25 mouse cellular contexts compared by ENCODE assay signal in genomic region chr2:117071596-117071995, GRCm38 (mm10).
"Had no signal": no experiment of that assay in that cellular context is flagged by ENCODE, and none has a peak within 500 bp of the region (broad histone marks: within the 10 kb centered on the region; RNA-seq: fewer than 3 reads in every experiment).

No protein-coding gene starts in this region.

- H3K27ac ChIP-seq: forebrain, embryonic 15.5 days; heart, embryonic 10.5 days; heart, embryonic 13.5 days; heart, embryonic 15.5 days; hindbrain, embryonic 13.5 days; hindbrain, embryonic 15.5 days; hindbrain, postnatal 0 days; kidney, embryonic 15.5 days; kidney, postnatal 0 days; limb, embryonic 13.5 days; limb, embryonic 15.5 days had no signal

- DNase-seq: forebrain, postnatal 0 days; gastrocnemius, postnatal 14 days; gastrocnemius, postnatal 36 days; heart, adult 18-20 months; heart, postnatal 10 days; kidney, adult 11 months; kidney, adult 2 months; kidney, adult 9 months; kidney, postnatal 14 days; kidney, postnatal 36 days; layer of hippocampus, adult 9-11 months; layer of hippocampus, postnatal 36 days; left cerebral cortex, postnatal 4 days had no signal

- ATAC-seq: forebrain, embryonic 15.5 days; forebrain, postnatal 0 days; hindbrain, postnatal 0 days; intestine, embryonic 16.5 days had no signal

- H3K9ac ChIP-seq: forebrain, embryonic 15.5 days; forebrain, postnatal 0 days; heart, embryonic 13.5 days; heart, embryonic 15.5 days; hindbrain, embryonic 13.5 days; hindbrain, embryonic 15.5 days; kidney, embryonic 15.5 days; limb, embryonic 13.5 days; limb, embryonic 15.5 days had no signal

- H3K4me2 ChIP-seq: forebrain, embryonic 15.5 days; heart, embryonic 13.5 days; heart, embryonic 15.5 days; hindbrain, embryonic 13.5 days; hindbrain, embryonic 15.5 days; kidney, embryonic 15.5 days; limb, embryonic 13.5 days; limb, embryonic 15.5 days had no signal

- H3K9me3 ChIP-seq: forebrain, embryonic 15.5 days; heart, embryonic 10.5 days; heart, embryonic 13.5 days; heart, embryonic 15.5 days; hindbrain, embryonic 13.5 days; hindbrain, embryonic 15.5 days; kidney, embryonic 15.5 days; limb, embryonic 13.5 days; limb, embryonic 15.5 days had no signal

- H3K4me3 ChIP-seq: forebrain, embryonic 15.5 days; heart, embryonic 10.5 days; heart, embryonic 13.5 days; heart, embryonic 15.5 days; hindbrain, embryonic 13.5 days; hindbrain, embryonic 15.5 days; kidney, embryonic 15.5 days; limb, embryonic 13.5 days; limb, embryonic 15.5 days had no signal

- H3K36me3 ChIP-seq: forebrain, embryonic 15.5 days; heart, embryonic 10.5 days; heart, embryonic 13.5 days; heart, embryonic 15.5 days; hindbrain, embryonic 13.5 days; hindbrain, embryonic 15.5 days; kidney, embryonic 15.5 days; limb, embryonic 13.5 days; limb, embryonic 15.5 days had no signal

- H3K4me1 ChIP-seq: forebrain, embryonic 15.5 days; hindbrain, embryonic 13.5 days; hindbrain, embryonic 15.5 days; kidney, embryonic 15.5 days; limb, embryonic 13.5 days; limb, embryonic 15.5 days had no signal

- H3K27me3 ChIP-seq: forebrain, embryonic 15.5 days; heart, embryonic 13.5 days; heart, embryonic 15.5 days; hindbrain, embryonic 13.5 days; hindbrain, embryonic 15.5 days; kidney, embryonic 15.5 days; limb, embryonic 13.5 days; limb, embryonic 15.5 days had no signal
